In the genomic region with DNA sequence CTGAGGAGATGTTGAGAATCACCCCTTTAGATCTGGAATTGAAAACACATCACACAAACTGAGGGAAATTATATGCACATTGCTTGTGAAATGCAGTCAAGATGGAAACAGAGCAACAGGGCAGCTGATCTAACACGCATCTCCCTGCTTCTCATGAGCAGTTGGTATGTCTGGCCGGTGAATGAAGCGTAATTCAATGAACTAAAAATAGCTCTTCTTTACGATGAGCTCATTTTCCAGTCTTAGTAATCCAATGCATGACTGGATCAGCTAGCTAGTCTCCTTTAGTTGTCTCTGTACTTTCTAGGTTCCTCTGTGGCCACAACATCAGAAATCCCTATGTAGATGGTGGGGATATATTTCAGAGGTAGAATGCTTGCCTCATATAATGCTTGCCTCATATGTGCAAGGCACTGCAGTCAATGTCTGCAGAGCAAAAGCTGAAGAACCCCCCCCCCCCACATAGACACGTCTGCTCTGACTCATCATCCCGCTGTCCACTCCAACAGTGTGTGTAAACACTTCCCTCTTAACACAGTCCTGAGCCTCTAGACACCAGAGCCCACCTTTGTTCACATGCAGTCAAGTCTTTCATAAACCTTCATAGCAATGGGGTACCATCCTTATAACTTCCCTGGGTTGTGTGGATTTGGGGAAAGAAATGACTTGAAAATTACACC, we compare ENCODE assay signal across 12 mouse cellular contexts. TPM values are rescaled to one million over a fixed set of nuclear protein-coding genes. Genes with fewer than 3 reads are reported as not detected.
DNase-seq lines count a peak whose midpoint lies in the region; ATAC-seq and TF ChIP-seq lines count a peak whose summit lies in the region.
"Had no signal": no experiment of that assay in that cellular context is flagged by ENCODE, and none has a peak within 500 bp of the region (broad histone marks: within the 10 kb centered on the region; RNA-seq: fewer than 3 reads in every experiment).

No protein-coding gene starts in this region.

- TF ChIP-seq CTCF in midbrain, postnatal 0 days (IDR thresholded peaks at IDR 0.05), result no peak

- peaks cover 55% of the 10 kb centered on the region for H3K4me1 ChIP-seq in forebrain, embryonic 13.5 days
- no peaks in the 10 kb centered on the region for H3K4me1 ChIP-seq in forebrain, embryonic 11.5 days (replicated peaks; ENCODE audit: control insufficient read depth, insufficient read depth, low read length)
- peaks cover 21% of the 10 kb centered on the region for H3K4me1 ChIP-seq in midbrain, postnatal 0 days (ENCODE audit: insufficient read depth, low read length)
- H3K4me1 ChIP-seq in midbrain, embryonic 14.5 days (ENCODE audit: control insufficient read depth, insufficient read depth, low read length), result peaks cover 42% of the 10 kb centered on the region
- peaks cover 11 to 38% of the 10 kb centered on the region in 2 experiments for H3K4me1 ChIP-seq in heart, embryonic 14.5 days (ENCODE audit: control insufficient read depth in 2 of 2, insufficient read depth in 2 of 2, low read length in 2 of 2)
- H3K4me1 ChIP-seq: lung, embryonic 15.5 days had no signal

- H3K27me3 ChIP-seq in forebrain, embryonic 13.5 days, result no peaks in the 10 kb centered on the region
- H3K27me3 ChIP-seq in forebrain, embryonic 11.5 days (ENCODE audit: control insufficient read depth, insufficient read depth, low read length), result no peaks in the 10 kb centered on the region
- H3K27me3 ChIP-seq in midbrain, postnatal 0 days (ENCODE audit: insufficient read depth, low read length), result no peaks in the 10 kb centered on the region
- H3K27me3 ChIP-seq in midbrain, embryonic 14.5 days (ENCODE audit: control insufficient read depth, insufficient read depth, low read length), result no peaks in the 10 kb centered on the region
- no peaks in the 10 kb centered on the region for H3K27me3 ChIP-seq in heart, embryonic 14.5 days (ENCODE audit: control insufficient read depth, insufficient read depth, low read length)
- H3K27me3 ChIP-seq: embryonic facial prominence, embryonic 13.5 days; hindbrain, embryonic 15.5 days; lung, embryonic 15.5 days; neural tube, embryonic 15.5 days had no signal

- H3K9me3 ChIP-seq in forebrain, embryonic 13.5 days (replicated peaks), result no peaks in the 10 kb centered on the region
- no peaks in the 10 kb centered on the region for H3K9me3 ChIP-seq in forebrain, embryonic 11.5 days (ENCODE audit: control insufficient read depth, low read length)
- no peaks in the 10 kb centered on the region for H3K9me3 ChIP-seq in midbrain, postnatal 0 days (ENCODE audit: low read length)
- H3K9me3 ChIP-seq in midbrain, embryonic 14.5 days (ENCODE audit: control insufficient read depth, low read length), result no peaks in the 10 kb centered on the region
- H3K9me3 ChIP-seq in heart, embryonic 14.5 days (ENCODE audit: control insufficient read depth, low read length), result no peaks in the 10 kb centered on the region
- H3K9me3 ChIP-seq: embryonic facial prominence, embryonic 13.5 days; hindbrain, embryonic 15.5 days; lung, embryonic 15.5 days; neural tube, embryonic 15.5 days had no signal

- H3K27ac ChIP-seq in forebrain, embryonic 13.5 days, result peak overlapping the region; percentile 32; the same call in 1 of the 2 replicates
- H3K27ac ChIP-seq in forebrain, embryonic 11.5 days (ENCODE audit: low read depth, low read length), result no peak overlapping the region
- peak overlapping the region; percentile 21; the same call in 1 of the 2 replicates for H3K27ac ChIP-seq in midbrain, postnatal 0 days (ENCODE audit: low read depth, low read length)
- H3K27ac ChIP-seq in midbrain, embryonic 14.5 days (replicated peaks; ENCODE audit: low read depth, low read length), result no peak overlapping the region
- H3K27ac ChIP-seq in heart, embryonic 14.5 days (replicated peaks in 1 of 2; ENCODE audit: control insufficient read depth in 1 of 2, insufficient read depth in 1 of 2, low read depth in 2 of 2, low read length in 2 of 2), result peak overlapping the region; percentile 78 to 83
- H3K27ac ChIP-seq: embryonic facial prominence, embryonic 13.5 days; lung, embryonic 15.5 days; neural tube, embryonic 15.5 days had no signal

- no peak overlapping the region for H3K4me2 ChIP-seq in forebrain, embryonic 13.5 days
- H3K4me2 ChIP-seq in forebrain, embryonic 11.5 days (ENCODE audit: low read depth, low read length, severe bottlenecking), result no peak overlapping the region
- no peak overlapping the region for H3K4me2 ChIP-seq in midbrain, postnatal 0 days (ENCODE audit: low read depth, low read length, poor library complexity, severe bottlenecking)
- no peak overlapping the region for H3K4me2 ChIP-seq in midbrain, embryonic 14.5 days (ENCODE audit: low read length)
- H3K4me2 ChIP-seq in heart, embryonic 14.5 days (ENCODE audit: low read length), result peak overlapping the region; percentile 48
- H3K4me2 ChIP-seq: embryonic facial prominence, embryonic 13.5 days; hindbrain, embryonic 15.5 days; lung, embryonic 15.5 days; neural tube, embryonic 15.5 days had no signal

- ATAC-seq in forebrain, embryonic 13.5 days, result no peak
- no peak for ATAC-seq in forebrain, embryonic 11.5 days (replicated peaks; ENCODE audit: low FRiP score)
- no peak for ATAC-seq in midbrain, postnatal 0 days (ENCODE audit: low FRiP score)
- ATAC-seq in midbrain, embryonic 14.5 days (ENCODE audit: low FRiP score, low TSS enrichment), result no peak
- ATAC-seq in heart, embryonic 14.5 days (ENCODE audit: insufficient number of reproducible peaks, insufficient read depth, low FRiP score, low read depth), result no peak; the same call in 1 of the 2 replicates

- 63% methylated on average over 6 of the region's 6 CpGs for whole genome bisulfite sequencing in forebrain, embryonic 13.5 days
- WGBS in forebrain, embryonic 11.5 days, result 80% methylated on average over 6 of the region's 6 CpGs
- 61% methylated on average over 6 of the region's 6 CpGs for WGBS in midbrain, postnatal 0 days
- 83% methylated on average over 6 of the region's 6 CpGs for WGBS in midbrain, embryonic 14.5 days
- 9% methylated on average over 6 of the region's 6 CpGs for WGBS in heart, embryonic 14.5 days

- H3K9ac ChIP-seq in forebrain, embryonic 13.5 days, result no peak overlapping the region
- no peak overlapping the region for H3K9ac ChIP-seq in forebrain, embryonic 11.5 days (ENCODE audit: low read length)
- H3K9ac ChIP-seq in midbrain, postnatal 0 days (replicated peaks; ENCODE audit: low read length, poor library complexity, severe bottlenecking), result no peak overlapping the region
- no peak overlapping the region for H3K9ac ChIP-seq in midbrain, embryonic 14.5 days (replicated peaks; ENCODE audit: low read length)
- 0 out of 2 replicates have a peak overlapping the region, but pooled peaks have one; percentile 38 for H3K9ac ChIP-seq in heart, embryonic 14.5 days (ENCODE audit: low read length)
- H3K9ac ChIP-seq: embryonic facial prominence, embryonic 13.5 days; hindbrain, embryonic 15.5 days; lung, embryonic 15.5 days; neural tube, embryonic 15.5 days had no signal

- 0 out of 2 replicates have a peak, but pooled peaks cover 3% of the 10 kb centered on the region for H3K36me3 ChIP-seq in forebrain, embryonic 13.5 days (ENCODE audit: poor library complexity, severe bottlenecking)
- H3K36me3 ChIP-seq in forebrain, embryonic 11.5 days (ENCODE audit: control insufficient read depth, insufficient read depth, low read length), result no peaks in the 10 kb centered on the region
- H3K36me3 ChIP-seq in midbrain, postnatal 0 days (ENCODE audit: insufficient read depth, low read length), result no peaks in the 10 kb centered on the region
- H3K36me3 ChIP-seq in midbrain, embryonic 14.5 days (ENCODE audit: control insufficient read depth, insufficient read depth, low read length), result no peaks in the 10 kb centered on the region
- no peaks in the 10 kb centered on the region for H3K36me3 ChIP-seq in heart, embryonic 14.5 days (ENCODE audit: control insufficient read depth, insufficient read depth, low read length)
- H3K36me3 ChIP-seq: hindbrain, embryonic 15.5 days; lung, embryonic 15.5 days; neural tube, embryonic 15.5 days had no signal

- H3K4me3 ChIP-seq in forebrain, embryonic 13.5 days, result no peak overlapping the region
- H3K4me3 ChIP-seq in forebrain, embryonic 11.5 days (ENCODE audit: low read depth, low read length), result no peak overlapping the region
- H3K4me3 ChIP-seq in midbrain, postnatal 0 days (ENCODE audit: low read depth, low read length), result no peak overlapping the region
- no peak overlapping the region for H3K4me3 ChIP-seq in midbrain, embryonic 14.5 days (replicated peaks; ENCODE audit: low read depth, low read length)
- no peak overlapping the region for H3K4me3 ChIP-seq in heart, embryonic 14.5 days (ENCODE audit: control insufficient read depth in 1 of 2, insufficient read depth in 1 of 2, low read depth in 1 of 2, low read length in 2 of 2)
- H3K4me3 ChIP-seq: embryonic facial prominence, embryonic 13.5 days; hindbrain, embryonic 15.5 days; lung, embryonic 15.5 days; neural tube, embryonic 15.5 days had no signal

- DNase-seq in forebrain, embryonic 11.5 days (ENCODE audit: low spot score), result no peak
- peak; percentile 46 for DNase-seq in midbrain, postnatal 0 days (ENCODE audit: low spot score)
- no peak for DNase-seq in midbrain, embryonic 14.5 days
- peak; percentile 27 for DNase-seq in yolk sac, embryonic 10.5 days (ENCODE audit: low spot score)
- no peak for DNase-seq in kidney, postnatal 14 days
- no peak for DNase-seq in layer of hippocampus, postnatal 36 days

RNA-seq across cellular contexts. Expression of a gene that starts 34.9 kb away (rescaled TPM):
- polyA plus RNA-seq in forebrain, embryonic 13.5 days (2015; fragmentation: Nextera tagmentation; extraction: Ambion mirVana), result 51.8 and 53.2 TPM in 2 replicates
- 51.4 and 51.9 TPM in 2 replicates for polyA plus RNA-seq in forebrain, embryonic 11.5 days (2014; fragmentation: Nextera tagmentation; extraction: Ambion mirVana)
- 28.6 and 57.3 TPM in 2 replicates for total RNA-seq in midbrain, postnatal 0 days (2014; rRNA removed)
- 45.3 and 52.2 TPM in 2 replicates for polyA plus RNA-seq in midbrain, postnatal 0 days (2015; fragmentation: Nextera tagmentation; extraction: Ambion mirVana)
- 45.7 and 53.7 TPM in 2 replicates for polyA plus RNA-seq in midbrain, embryonic 14.5 days (2014; fragmentation: Nextera tagmentation; extraction: Ambion mirVana)
- 68.8 and 76.2 TPM in 2 replicates for polyA plus RNA-seq in heart, embryonic 14.5 days (2014; fragmentation: Nextera tagmentation; extraction: Ambion mirVana)
- total RNA-seq in layer of hippocampus, postnatal 36 days (2021), result 10 to 100 TPM; 21.5 to 29.7 TPM

RNA-seq across cellular contexts. Expression of a gene that starts 49.4 kb away (rescaled TPM):
- polyA plus RNA-seq in forebrain, embryonic 13.5 days (2015; fragmentation: Nextera tagmentation; extraction: Ambion mirVana), result not detected in 2 replicates
- polyA plus RNA-seq in forebrain, embryonic 11.5 days (2014; fragmentation: Nextera tagmentation; extraction: Ambion mirVana), result not detected in 2 replicates
- not detected in 2 replicates for total RNA-seq in midbrain, postnatal 0 days (2014; rRNA removed)
- not detected in 2 replicates for polyA plus RNA-seq in midbrain, postnatal 0 days (2015; fragmentation: Nextera tagmentation; extraction: Ambion mirVana)
- polyA plus RNA-seq in midbrain, embryonic 14.5 days (2014; fragmentation: Nextera tagmentation; extraction: Ambion mirVana), result not detected in 2 replicates
- polyA plus RNA-seq in heart, embryonic 14.5 days (2014; fragmentation: Nextera tagmentation; extraction: Ambion mirVana), result not detected in 2 replicates
- not detected for total RNA-seq in layer of hippocampus, postnatal 36 days (2021)
- polyA plus RNA-seq: embryonic facial prominence, embryonic 13.5 days; hindbrain, embryonic 15.5 days; lung, embryonic 15.5 days; neural tube, embryonic 15.5 days had no signal

Comparison
In these comparisons a context has a peak if more than half of its experiments do, and no peak if none do; other contexts are left out.
1. H3K27ac ChIP-seq: peak in forebrain, embryonic 13.5 days (single experiment), midbrain, postnatal 0 days (single experiment) and heart, embryonic 14.5 days (2 of 2); none in forebrain, embryonic 11.5 days (single experiment) and midbrain, embryonic 14.5 days (single experiment).
2. DNase-seq: peak in midbrain, postnatal 0 days (single experiment) and yolk sac, embryonic 10.5 days (single experiment); none in forebrain, embryonic 11.5 days (single experiment), midbrain, embryonic 14.5 days (single experiment), kidney, postnatal 14 days (single experiment) and layer of hippocampus, postnatal 36 days (0 of 2).